Mouse (Mus musculus) liver, adult 2 months (tissue): ENCODE measurements at regions not wholly inside any gene's neighbourhood (a gene's known extent, or its start where the extent isn't known, plus 50 kb on each side); places are given as distances from the start of the nearest gene placed in this dataset.

Experiments
- CTCF ChIP-seq: fragments of 200-500 bp; IDR thresholded peaks from 2 replicates; pipeline ENCODE4 v1.5.1; 2011; ENCODE audit warnings: low read depth, low read length, control low read depth
- POLR2A ChIP-seq: fragments of 200-500 bp; IDR thresholded peaks from 2 replicates; pipeline ENCODE4 v1.6.1; 2011; ENCODE audit warnings: low read length, control low read depth; ENCODE audit not compliant: insufficient read depth; ENCODE audit errors: extremely low read depth

DNA sequence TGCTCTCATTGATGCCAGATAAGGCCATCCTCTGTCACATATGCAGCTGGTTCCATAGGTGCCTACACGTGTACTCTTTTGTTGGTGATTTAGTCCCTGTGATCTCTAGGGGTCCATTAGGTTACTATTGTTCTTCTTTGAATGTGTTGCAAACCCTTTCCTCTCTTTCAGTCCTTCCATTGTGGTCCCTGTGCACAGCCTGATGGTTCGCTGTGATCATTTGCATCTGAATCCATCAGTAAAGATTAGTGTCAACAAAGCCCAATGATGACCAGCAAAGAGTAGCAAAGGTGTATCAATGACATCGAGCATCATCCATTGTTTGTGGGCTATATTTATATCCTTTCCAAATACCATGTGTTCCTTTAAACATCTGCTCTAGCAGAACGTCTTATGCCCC is 484.5 kb upstream of the Epha5 start:
- TF ChIP-seq POLR2A: no peak
- no peak for TF ChIP-seq CTCF
